Mouse (Mus musculus) testis, adult 2 months (tissue): ENCODE data around the gene Plin1. TPM values are rescaled to one million over a fixed set of nuclear protein-coding genes. Genes with fewer than 3 reads are reported as not detected.

ENCODE experiments used
- H3K27ac ChIP-seq: fragments of 200-500 bp; 2 replicates; pipeline ENCODE4 v1.5.1; 2012; ENCODE audit warnings: low read depth, low read length; ENCODE audit not compliant: control insufficient read depth, insufficient read depth
- H3K27me3 ChIP-seq: fragments of 200-500 bp; 2 replicates; pipeline ENCODE4 v1.6.1; 2012; ENCODE audit warnings: mild to moderate bottlenecking, low read length, moderate library complexity; ENCODE audit not compliant: control insufficient read depth, insufficient read depth
- H3K36me3 ChIP-seq: fragments of 200-500 bp; 2 replicates; pipeline ENCODE4 v1.6.1; 2012; ENCODE audit warnings: mild to moderate bottlenecking, low read length; ENCODE audit not compliant: control insufficient read depth, insufficient read depth
- H3K4me1 ChIP-seq: fragments of 200-500 bp; 2 replicates; pipeline ENCODE4 v1.6.1; 2012; ENCODE audit warnings: low read length; ENCODE audit not compliant: control insufficient read depth, insufficient read depth
- H3K4me3 ChIP-seq: fragments of 200-500 bp; 2 replicates; pipeline ENCODE4 v1.5.1; 2012; ENCODE audit warnings: low read depth, mild to moderate bottlenecking, low read length, moderate library complexity, mixed read lengths; ENCODE audit not compliant: control insufficient read depth
- CTCF ChIP-seq: fragments of 200-500 bp; IDR thresholded peaks from 2 replicates; pipeline ENCODE4 v1.5.1; 2012; ENCODE audit warnings: low read depth, mild to moderate bottlenecking, inconsistent platforms, low read length, moderate library complexity; ENCODE audit not compliant: control insufficient read depth, insufficient read depth, insufficient replicate concordance
- POLR2A ChIP-seq: fragments of 200-500 bp; IDR thresholded peaks from 2 replicates; pipeline ENCODE4 v1.6.1; 2012; ENCODE audit warnings: low read depth, mild to moderate bottlenecking, inconsistent platforms, low read length, moderate library complexity; ENCODE audit not compliant: control insufficient read depth
- polyA plus RNA-seq: library from polyadenylated mRNA; depleted of rRNA; stranded (reverse); fragments of >200 nt; gene quantifications from 2 replicates; pipeline ENCODE4 v1.2.3, GENCODE M21; 2012; rRNA removed

The Plin1 gene
- polyA plus RNA-seq, 1 experiment: 3.2 TPM

GRCm38 (mm10) chr7:79679186-79679585 lies 53.5 kb downstream of the Plin1 start:
- peaks cover 1% of the 10 kb centered on the region; the same call in 1 of the 2 replicates for H3K36me3 ChIP-seq
- H3K4me3 ChIP-seq: no peak overlapping the region
- no peaks in the 10 kb centered on the region for H3K27me3 ChIP-seq
- H3K27ac ChIP-seq: no peak overlapping the region
- H3K4me1 ChIP-seq: no peaks in the 10 kb centered on the region
- TF ChIP-seq CTCF (no peak), POLR2A (no peak)

DNA sequence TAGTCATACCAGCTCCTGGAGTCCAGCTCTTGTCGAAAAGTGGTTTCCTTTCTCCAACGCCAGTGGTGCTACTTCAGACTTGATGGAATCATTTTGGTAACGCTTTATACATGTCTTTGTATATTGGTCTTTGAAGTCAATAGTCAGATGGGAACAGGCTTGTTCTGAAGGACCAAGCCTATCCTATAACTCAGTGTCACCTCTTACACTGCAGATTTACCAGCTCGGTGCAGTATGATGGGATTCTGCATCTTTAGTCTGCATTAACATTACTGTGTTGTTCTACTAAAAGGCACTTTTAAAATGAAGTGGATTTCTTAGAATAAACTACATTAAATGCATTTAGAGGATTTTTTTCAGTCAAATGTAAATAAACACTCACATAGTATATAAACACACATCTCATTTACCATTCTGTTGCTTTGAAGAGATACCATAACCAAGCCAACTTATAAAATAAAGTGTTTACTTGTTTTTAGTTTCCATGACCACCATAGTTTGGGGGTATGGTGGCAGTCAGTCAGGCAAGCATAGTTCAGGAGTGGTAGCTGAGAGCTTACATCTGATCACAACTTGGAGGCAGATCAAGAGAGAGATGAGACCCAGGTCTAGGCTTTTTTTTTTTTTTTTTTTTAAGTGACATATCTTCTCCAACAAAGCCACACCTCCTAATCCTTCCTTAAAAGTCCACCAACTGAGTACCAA lies 61.7 kb downstream of the Plin1 start:
- Histone ChIP-seq H3K27me3 (no peaks in the 10 kb centered on the region), H3K36me3 (no peaks in the 10 kb centered on the region; the same call in 1 of the 2 replicates), H3K4me3 (no peak overlapping the region), H3K4me1 (no peaks in the 10 kb centered on the region), H3K27ac (no peak overlapping the region)
- TF ChIP-seq POLR2A (no peak), CTCF (no peak)

Other genes with a start within 250 kb of the Plin1 start
- gene Rhcg, start 115.2 kb downstream of the Plin1 start, polyA plus RNA-seq: 43.5 and 44.2 TPM in 2 replicates
- gene Ticrr, start 72.7 kb downstream of the Plin1 start, polyA plus RNA-seq: 1.8 and 1.9 TPM in 2 replicates
- 1.2 and 1.3 TPM in 2 replicates for gene Kif7, start 17.2 kb downstream of the Plin1 start, polyA plus RNA-seq
- gene Pex11a, start 10.2 kb upstream of the Plin1 start, polyA plus RNA-seq: 35.3 and 37.8 TPM in 2 replicates
- 34.4 and 36.9 TPM in 2 replicates for gene Wdr93, start 10.3 kb upstream of the Plin1 start, polyA plus RNA-seq
- 101 and 134 TPM in 2 replicates for gene Mesp1, start 60.9 kb upstream of the Plin1 start, polyA plus RNA-seq
- 6.4 and 7.0 TPM in 2 replicates for gene Mesp2, start 77.8 kb upstream of the Plin1 start, polyA plus RNA-seq
- gene Anpep, start 128.2 kb upstream of the Plin1 start, polyA plus RNA-seq: 1.7 and 2.3 TPM in 2 replicates
- 5.6 and 6.3 TPM in 2 replicates for gene Ap3s2, start 187.7 kb upstream of the Plin1 start, polyA plus RNA-seq
- 0.43 and 0.51 TPM in 2 replicates for gene Arpin, start 202.5 kb upstream of the Plin1 start, polyA plus RNA-seq